Mouse (Mus musculus) C2C12 (cell line): ENCODE data around the gene Exph5.

Experiments
- CTCF ChIP-seq: IDR thresholded peaks from one replicate; pipeline ENCODE4 v1.5.1; 2011; ENCODE audit not compliant: control insufficient read depth, insufficient read depth, insufficient read length
- MAX ChIP-seq: IDR thresholded peaks from one replicate; pipeline ENCODE4 v1.6.1; 2011; ENCODE audit warnings: mild to moderate bottlenecking, control low read depth

DNA sequence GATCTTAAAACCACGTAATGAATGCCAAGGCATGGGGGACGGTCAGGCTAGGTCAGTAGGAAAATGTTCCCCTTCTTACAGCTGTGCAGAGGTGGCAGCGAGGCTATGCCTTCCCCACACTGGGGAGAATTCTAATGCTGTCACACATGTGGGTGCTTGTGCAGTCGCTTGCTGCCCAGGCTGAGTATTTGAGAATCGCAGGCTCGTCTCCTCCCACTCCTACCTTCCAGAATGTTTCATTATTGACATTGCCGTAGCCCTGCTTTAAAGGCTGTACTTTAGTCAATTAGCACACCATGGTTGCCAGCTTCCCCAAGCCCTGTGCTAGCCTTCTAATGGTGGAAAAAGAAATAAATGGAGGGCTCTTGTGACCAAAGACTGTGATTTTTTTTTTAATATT, 6.4 kb downstream of the Exph5 start:
- TF ChIP-seq CTCF (no peak), MAX (no peak)
